In the genomic region with DNA sequence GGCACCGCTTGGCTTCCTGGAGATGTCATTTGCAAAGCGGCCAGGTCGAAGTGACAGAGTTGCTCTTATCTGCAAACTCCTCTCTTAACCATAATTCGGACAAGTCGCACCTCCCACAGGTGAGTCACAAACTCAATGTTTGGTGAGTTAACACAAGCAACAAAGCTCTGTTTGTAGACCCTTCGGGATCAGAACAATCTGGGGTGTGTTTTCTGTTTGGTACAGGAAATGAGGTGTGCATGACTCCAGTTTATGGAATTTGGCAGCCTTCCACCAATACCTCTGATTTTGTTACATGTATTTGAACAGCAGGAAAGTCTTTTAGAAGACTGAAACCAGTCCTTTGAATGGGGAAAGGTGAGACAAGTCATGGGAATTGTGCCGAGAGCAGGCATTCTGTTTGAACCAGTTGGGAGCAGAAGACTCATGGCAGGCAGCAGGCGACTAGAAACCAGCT, we compare ENCODE assay signal across 19 mouse cellular contexts. TPM values are rescaled to one million over a fixed set of nuclear protein-coding genes. Genes with fewer than 3 reads are reported as not detected.
DNase-seq lines count a peak whose midpoint lies in the region; ATAC-seq and TF ChIP-seq lines count a peak whose summit lies in the region.
"Had no signal": no experiment of that assay in that cellular context is flagged by ENCODE, and none has a peak within 500 bp of the region (broad histone marks: within the 10 kb centered on the region; RNA-seq: fewer than 3 reads in every experiment).

No protein-coding gene starts in this region.

- WGBS in heart, embryonic 10.5 days, result 84% methylated on average over 8 of the region's 8 CpGs
- 60% methylated on average over 8 of the region's 8 CpGs for WGBS in limb, embryonic 12.5 days
- 61% methylated on average over 8 of the region's 8 CpGs for WGBS in stomach, postnatal 0 days
- WGBS in hindbrain, embryonic 13.5 days, result 95% methylated on average over 8 of the region's 8 CpGs

- TF ChIP-seq CTCF in stomach, postnatal 0 days (IDR thresholded peaks at IDR 0.05; ENCODE audit: low read depth), result no peak

- H3K4me1 ChIP-seq in heart, embryonic 10.5 days, result no peaks in the 10 kb centered on the region
- H3K4me1 ChIP-seq in limb, embryonic 12.5 days (replicated peaks), result peaks cover 25% of the 10 kb centered on the region
- H3K4me1 ChIP-seq in stomach, postnatal 0 days (replicated peaks; ENCODE audit: control insufficient read depth, insufficient read depth), result no peaks in the 10 kb centered on the region
- no peaks in the 10 kb centered on the region for H3K4me1 ChIP-seq in hindbrain, embryonic 13.5 days (replicated peaks)
- H3K4me1 ChIP-seq: neural tube, embryonic 12.5 days had no signal

- peak overlapping the region; percentile 22 for H3K4me2 ChIP-seq in limb, embryonic 12.5 days
- H3K4me2 ChIP-seq in stomach, postnatal 0 days (replicated peaks; ENCODE audit: low read depth), result 0 out of 2 replicates have a peak overlapping the region, but pooled peaks have one; percentile 21
- H3K4me2 ChIP-seq in hindbrain, embryonic 13.5 days, result no peak overlapping the region
- H3K4me2 ChIP-seq: limb, embryonic 15.5 days; neural tube, embryonic 12.5 days had no signal

- ATAC-seq in limb, embryonic 12.5 days (ENCODE audit: insufficient number of reproducible peaks, insufficient read depth, low FRiP score, low TSS enrichment, low read depth), result peak; percentile 40; the same call in 1 of the 2 replicates
- peak; percentile 97 for ATAC-seq in stomach, postnatal 0 days (ENCODE audit: low FRiP score, low TSS enrichment)
- ATAC-seq in hindbrain, embryonic 13.5 days (ENCODE audit: low FRiP score), result no peak

- no peak overlapping the region for H3K4me3 ChIP-seq in heart, embryonic 10.5 days
- H3K4me3 ChIP-seq in limb, embryonic 12.5 days (replicated peaks), result no peak overlapping the region
- H3K4me3 ChIP-seq in stomach, postnatal 0 days (ENCODE audit: low read depth, low read length), result no peak overlapping the region
- no peak overlapping the region for H3K4me3 ChIP-seq in hindbrain, embryonic 13.5 days
- H3K4me3 ChIP-seq: heart, adult 2 months; limb, embryonic 15.5 days; megakaryocyte, embryonic 14.5 days; neural tube, embryonic 12.5 days had no signal

- TF ChIP-seq EP300 in stomach, postnatal 0 days (optimal IDR thresholded peaks at IDR 0.05), result peak; percentile 34

- no peaks in the 10 kb centered on the region for H3K27me3 ChIP-seq in heart, embryonic 10.5 days (ENCODE audit: insufficient read depth, poor library complexity, severe bottlenecking)
- H3K27me3 ChIP-seq in limb, embryonic 12.5 days, result no peaks in the 10 kb centered on the region
- no peaks in the 10 kb centered on the region for H3K27me3 ChIP-seq in stomach, postnatal 0 days (ENCODE audit: control insufficient read depth, insufficient read depth, low read length)
- H3K27me3 ChIP-seq in hindbrain, embryonic 13.5 days, result no peaks in the 10 kb centered on the region
- H3K27me3 ChIP-seq: limb, embryonic 15.5 days; megakaryocyte, embryonic 14.5 days; neural tube, embryonic 12.5 days had no signal

- no peak overlapping the region for H3K27ac ChIP-seq in heart, embryonic 10.5 days
- peak overlapping the region; percentile 87 for H3K27ac ChIP-seq in limb, embryonic 12.5 days
- peak overlapping the region; percentile 82 for H3K27ac ChIP-seq in stomach, postnatal 0 days (replicated peaks)
- H3K27ac ChIP-seq in hindbrain, embryonic 13.5 days, result no peak overlapping the region
- H3K27ac ChIP-seq: heart, adult 2 months; limb, embryonic 15.5 days; neural tube, embryonic 12.5 days had no signal

- no peak overlapping the region for H3K9ac ChIP-seq in limb, embryonic 12.5 days (replicated peaks)
- no peak overlapping the region for H3K9ac ChIP-seq in stomach, postnatal 0 days (ENCODE audit: low read length)
- H3K9ac ChIP-seq in hindbrain, embryonic 13.5 days, result no peak overlapping the region
- H3K9ac ChIP-seq: limb, embryonic 15.5 days; neural tube, embryonic 12.5 days had no signal

- no peaks in the 10 kb centered on the region for H3K36me3 ChIP-seq in heart, embryonic 10.5 days
- no peaks in the 10 kb centered on the region for H3K36me3 ChIP-seq in limb, embryonic 12.5 days
- H3K36me3 ChIP-seq in stomach, postnatal 0 days (ENCODE audit: control insufficient read depth, insufficient read depth, low read length), result no peaks in the 10 kb centered on the region
- H3K36me3 ChIP-seq in hindbrain, embryonic 13.5 days, result no peaks in the 10 kb centered on the region
- H3K36me3 ChIP-seq: limb, embryonic 15.5 days; neural tube, embryonic 12.5 days had no signal

- H3K9me3 ChIP-seq in heart, embryonic 10.5 days, result no peaks in the 10 kb centered on the region
- no peaks in the 10 kb centered on the region for H3K9me3 ChIP-seq in limb, embryonic 12.5 days
- no peaks in the 10 kb centered on the region for H3K9me3 ChIP-seq in stomach, postnatal 0 days (ENCODE audit: control insufficient read depth, low read length)
- H3K9me3 ChIP-seq in hindbrain, embryonic 13.5 days, result no peaks in the 10 kb centered on the region
- H3K9me3 ChIP-seq: limb, embryonic 15.5 days had no signal

- peak; percentile 70 for DNase-seq in heart, embryonic 10.5 days (ENCODE audit: low spot score)
- no peak for DNase-seq in heart, adult 18-20 months
- DNase-seq in thymus, postnatal 4 days, result peak; percentile 6
- DNase-seq in thymus, postnatal 10 days (ENCODE audit: low spot score in 2 of 2), result no peak
- peak; percentile 80 for DNase-seq in stomach, postnatal 0 days (ENCODE audit: low spot score)
- no peak for DNase-seq in retina, embryonic 14.5 days (ENCODE audit: low spot score)
- DNase-seq: adrenal gland, postnatal 10 days; B cell, adult 2 months; cerebellum, adult 9-11 months; heart, postnatal 10 days; kidney, postnatal 10 days had no signal

RNA-seq across cellular contexts. Expression of gene Slc22a16, which starts 58.9 kb away (rescaled TPM):
- polyA plus RNA-seq in heart, embryonic 10.5 days (2016; fragmentation: Nextera tagmentation; extraction: Ambion mirVana), result not detected in 2 replicates
- total RNA-seq in heart, adult 18-20 months (2021), result not detected
- polyA plus RNA-seq in limb, embryonic 12.5 days (2016; fragmentation: Nextera tagmentation; extraction: Ambion mirVana), result not detected in 2 replicates
- polyA plus RNA-seq in stomach, postnatal 0 days (2015; fragmentation: Nextera tagmentation; extraction: Ambion mirVana), result 0.04 TPM in 1 of 2 replicates, not detected in the other
- not detected in 2 replicates for polyA plus RNA-seq in hindbrain, embryonic 13.5 days (2015; fragmentation: Nextera tagmentation; extraction: Ambion mirVana)
- total RNA-seq: adrenal gland, postnatal 10 days; heart, adult 2 months; heart, postnatal 10 days; layer of hippocampus, postnatal 14 days; midbrain, postnatal 0 days had no signal
- polyA plus RNA-seq: limb, embryonic 15.5 days; midbrain, postnatal 0 days; neural tube, embryonic 12.5 days had no signal

Comparison
In these comparisons a context has a peak if more than half of its experiments do, and no peak if none do; other contexts are left out.
1. DNase-seq: peak in heart, embryonic 10.5 days (single experiment), thymus, postnatal 4 days (single experiment) and stomach, postnatal 0 days (single experiment); none in heart, adult 18-20 months (0 of 2), thymus, postnatal 10 days (0 of 2) and retina, embryonic 14.5 days (single experiment).
2. H3K27ac ChIP-seq: peak in limb, embryonic 12.5 days (single experiment) and stomach, postnatal 0 days (single experiment); none in heart, embryonic 10.5 days (single experiment) and hindbrain, embryonic 13.5 days (single experiment).